Mouse (Mus musculus) forebrain, postnatal 0 days (tissue): Measurements from ENCODE around the gene Catsperg1. TPM values are rescaled to one million over a fixed set of nuclear protein-coding genes. Genes with fewer than 3 reads are reported as not detected.
A peak's percentile ranks its signal among the peaks of the same experiment; 100 is the strongest.
"Not testable (repeated sequence)": the region's sequence is repeated elsewhere in the genome, so short reads cannot be mapped to it uniquely, and the experiment has no call there.

Experiments used
- ATAC-seq: fragments of 200-750 bp; cut with Nextera tagmentation; 2 replicates; pipeline ENCODE4 v1.8.0; 2017; ENCODE audit warnings: mild to moderate bottlenecking, moderate library complexity
- DNase-seq: peaks from one replicate; pipeline ENCODE4 v3.0.0-alpha.2; 2015
- H3K27ac ChIP-seq: fragments of 300-500 bp; sonication (generic); 2 replicates; pipeline ENCODE4 v1.5.1; 2014; ENCODE audit warnings: low read depth, mild to moderate bottlenecking, antibody characterized with exemption, low read length, moderate library complexity, mixed read lengths
- H3K27me3 ChIP-seq: fragments of 300-500 bp; sonication (generic); 2 replicates; pipeline ENCODE4 v1.6.1; 2014; ENCODE audit warnings: mild to moderate bottlenecking, low read length, mixed read lengths; ENCODE audit not compliant: insufficient read depth
- H3K36me3 ChIP-seq: fragments of 300-500 bp; sonication (generic); 2 replicates; pipeline ENCODE4 v1.6.1; 2014; ENCODE audit warnings: mild to moderate bottlenecking, moderate library complexity; ENCODE audit not compliant: insufficient read depth
- H3K4me1 ChIP-seq: fragments of 300-500 bp; sonication (generic); 2 replicates; pipeline ENCODE4 v1.6.1; 2014; ENCODE audit warnings: antibody characterized with exemption; ENCODE audit not compliant: insufficient read depth
- H3K4me2 ChIP-seq: fragments of 300-500 bp; sonication (generic); 2 replicates; pipeline ENCODE4 v1.6.1; 2014; ENCODE audit warnings: low read depth, mild to moderate bottlenecking, moderate library complexity
- H3K4me3 ChIP-seq: fragments of 300-500 bp; sonication (generic); 2 replicates; pipeline ENCODE4 v1.5.1; 2014; ENCODE audit warnings: low read depth, low read length, mixed read lengths
- H3K9ac ChIP-seq: fragments of 300-500 bp; sonication (generic); 2 replicates; pipeline ENCODE4 v1.6.1; 2014; ENCODE audit warnings: mild to moderate bottlenecking
- H3K9me3 ChIP-seq: fragments of 300-500 bp; sonication (generic); 2 replicates; pipeline ENCODE4 v1.6.1; 2016; ENCODE audit warnings: low read length
- CTCF ChIP-seq: sonication (generic); IDR thresholded peaks from 2 replicates; pipeline ENCODE4 v1.5.1; 2016; ENCODE audit warnings: antibody characterized with exemption, control low read depth, low read depth
- WGBS: fragments of 180-500 bp; shearing (Covaris S2); extraction: QIAGEN DNeasy Blood & Tissue Kit; methylation state at CpG from one replicate; pipeline ENCODE4 v1.1.7; 2014; 5-methylcytosine and 5-hydroxymethylcytosine counted together
- polyA plus RNA-seq: library from polyadenylated mRNA; unstranded; fragments of >200 nt; fragmentation: Nextera tagmentation; extraction: Ambion mirVana; gene quantifications from 2 replicates; pipeline ENCODE4 v1.2.1, GENCODE M21; 2015
- total RNA-seq: library from RNA; depleted of rRNA; stranded (reverse); fragments of >200 nt; gene quantifications from 2 replicates; pipeline ENCODE4 v1.2.3, GENCODE M21; 2014

Catsperg1 gene
- total and polyA plus RNA-seq, 2 experiments from 2014 or later: 2.3 to 3.5 TPM

DNA sequence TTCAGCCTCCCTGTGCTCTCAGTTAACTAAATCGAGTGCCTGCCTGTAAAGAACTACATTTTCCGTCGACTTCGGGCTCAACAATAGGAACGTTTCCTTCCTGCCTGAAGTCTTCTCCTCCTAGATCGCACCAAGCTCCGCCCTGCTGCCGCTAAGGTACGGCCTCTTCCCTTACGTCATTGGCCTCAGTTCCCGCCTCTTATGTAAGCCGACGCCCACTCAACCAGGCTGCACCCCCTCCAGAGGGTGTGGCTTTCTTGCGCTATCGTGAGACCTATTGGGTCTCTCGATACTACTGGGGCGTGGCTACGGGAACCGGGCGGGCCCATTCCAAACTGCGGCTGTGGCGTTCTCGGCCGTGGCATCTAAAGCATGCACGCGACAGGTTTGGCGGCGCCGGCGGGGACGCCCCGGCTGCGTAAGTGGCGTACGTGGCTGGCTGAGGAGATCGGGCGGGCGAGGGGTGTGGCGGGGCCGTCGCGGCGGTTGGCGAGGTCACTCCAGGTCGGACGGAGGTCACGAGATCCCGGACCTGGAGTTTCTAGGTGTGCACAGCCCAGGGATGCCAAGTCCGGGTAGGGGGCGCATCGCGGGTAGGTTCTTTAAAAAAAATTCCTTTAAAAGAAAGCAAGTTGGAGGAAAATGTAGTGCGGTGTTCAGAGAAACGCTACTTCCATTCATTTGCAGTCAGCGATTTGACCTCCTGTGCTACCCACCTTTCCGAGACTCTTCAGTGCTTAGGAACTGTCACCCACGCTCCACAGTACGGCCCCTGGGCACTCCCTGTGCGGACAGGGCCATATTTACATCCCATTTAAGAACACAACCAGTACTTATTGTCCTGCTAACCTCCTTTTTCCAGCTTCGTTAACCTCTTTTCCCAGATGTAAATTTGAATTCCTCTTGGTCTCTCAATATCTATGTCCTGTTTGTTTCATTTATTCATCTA, 24.5 kb upstream of the Catsperg1 start, which contains the start of gene Yif1b:
Yif1b (plus strand) TSS at position 311 of the 949 bp plus-strand sequence.
- H3K4me3 ChIP-seq: peak within 1 kb of the TSS; percentile 67
- H3K4me1 ChIP-seq: 0 out of 2 replicates have a peak, but pooled peaks cover 3% of the 10 kb centered on the region
- peak within 1 kb of the TSS; percentile 66 for H3K9ac ChIP-seq
- 0 out of 2 replicates have a peak, but pooled peaks cover under 1% of the 10 kb centered on the region for H3K27me3 ChIP-seq
- ATAC-seq: peak; percentile 99
- H3K36me3 ChIP-seq: no peaks in the 10 kb centered on the region
- TF ChIP-seq CTCF: no peak; the same call in 1 of the 2 replicates
- WGBS: 2% methylated on average over 60 of the region's 60 CpGs
- H3K4me2 ChIP-seq: peak within 1 kb of the TSS; percentile 78
- no peaks in the 10 kb centered on the region for H3K9me3 ChIP-seq
- DNase-seq: peak; percentile 99
- peak within 1 kb of the TSS; percentile 74 for H3K27ac ChIP-seq

DNA sequence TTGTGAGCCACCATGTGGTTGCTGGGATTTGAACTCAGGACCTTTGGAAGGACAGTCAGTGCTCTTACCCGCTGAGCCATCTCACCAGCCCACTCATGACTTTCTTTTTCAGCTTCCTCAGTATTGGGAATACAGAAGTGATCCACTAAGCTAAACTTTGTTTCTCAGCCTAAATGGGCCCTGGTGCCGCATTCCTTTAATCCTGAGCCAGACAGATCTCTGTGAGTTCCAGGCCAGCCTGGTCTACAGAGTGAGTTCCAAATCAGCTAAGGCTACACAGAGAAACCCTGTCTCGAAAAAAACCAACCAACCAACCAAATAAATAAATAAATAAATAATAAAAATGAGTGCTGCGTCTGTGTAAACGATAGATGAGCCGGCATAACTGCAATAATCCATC, 23.8 kb upstream of the Catsperg1 start:
- H3K9me3 ChIP-seq, H3K4me1 ChIP-seq, H3K27me3 ChIP-seq, ATAC-seq, DNase-seq, H3K36me3 ChIP-seq: not testable (repeated sequence)
- Histone ChIP-seq H3K27ac (peak overlapping the region; percentile 74), H3K4me2 (peak overlapping the region; percentile 78), H3K4me3 (peak overlapping the region; percentile 67), H3K9ac (peak overlapping the region; percentile 66)
- 31% methylated on average over 6 of the region's 6 CpGs for WGBS

DNA sequence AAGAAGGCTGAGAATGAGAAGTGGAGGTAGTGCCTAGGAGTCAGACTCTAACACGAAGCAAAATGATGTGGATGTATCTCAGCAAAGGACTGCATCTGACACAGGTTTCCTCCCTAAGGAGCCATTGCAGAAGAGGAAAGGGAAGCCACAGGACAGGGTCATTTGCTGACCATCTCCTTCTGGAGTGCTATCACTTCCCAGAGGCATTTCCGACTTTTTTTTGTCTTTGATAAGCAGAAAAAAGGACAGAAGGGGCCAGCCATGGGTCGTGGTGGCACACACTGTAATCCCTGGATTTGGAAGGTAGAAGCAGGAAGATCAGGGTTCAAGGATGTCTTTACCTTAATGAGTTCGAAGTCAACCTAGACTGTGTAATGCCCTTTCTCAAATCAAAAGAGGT, 22.8 kb upstream of the Catsperg1 start:
- ATAC-seq: no peak
- WGBS: 83% methylated on average over 4 of the region's 4 CpGs

DNA sequence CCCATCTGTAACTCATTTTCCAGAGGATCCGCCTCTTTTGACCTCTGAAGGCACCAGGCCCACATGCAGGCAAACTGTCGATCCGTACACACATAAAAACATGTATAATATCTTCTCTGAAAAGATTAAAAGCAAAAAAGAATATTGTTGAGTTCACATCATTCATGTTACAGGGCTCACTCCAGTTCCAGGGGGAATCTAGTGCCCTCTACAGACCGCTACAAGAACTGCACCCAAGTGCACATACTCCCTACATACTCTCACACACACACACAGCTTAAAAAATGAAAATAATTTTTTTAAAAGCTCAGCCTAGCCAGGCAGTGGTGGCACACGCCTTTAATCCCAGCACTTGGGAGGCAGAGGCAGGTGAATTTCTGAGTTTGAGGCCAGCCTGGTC, 20.8 kb upstream of the Catsperg1 start:
- ATAC-seq: no peak
- Histone ChIP-seq H3K36me3 (no peaks in the 10 kb centered on the region), H3K4me3 (no peak overlapping the region), H3K27me3 (peaks cover 13% of the 10 kb centered on the region), H3K4me1 (0 out of 2 replicates have a peak, but pooled peaks cover 3% of the 10 kb centered on the region), H3K9ac (no peak overlapping the region), H3K9me3 (no peaks in the 10 kb centered on the region), H3K27ac (no peak overlapping the region), H3K4me2 (no peak overlapping the region)
- no peak for DNase-seq
- TF ChIP-seq CTCF: no peak; the same call in 1 of the 2 replicates
- WGBS: 82% methylated on average over 5 of the region's 5 CpGs

More for the DNA sequence above, 22.8 kb upstream of the Catsperg1 start:
- Histone ChIP-seq H3K9ac (no peak overlapping the region), H3K4me2 (no peak overlapping the region), H3K36me3 (no peaks in the 10 kb centered on the region), H3K27me3 (peaks cover 11% of the 10 kb centered on the region), H3K9me3 (no peaks in the 10 kb centered on the region), H3K27ac (no peak overlapping the region), H3K4me3 (no peak overlapping the region), H3K4me1 (0 out of 2 replicates have a peak, but pooled peaks cover 3% of the 10 kb centered on the region)
- DNase-seq: no peak
- TF ChIP-seq CTCF: no peak

DNA sequence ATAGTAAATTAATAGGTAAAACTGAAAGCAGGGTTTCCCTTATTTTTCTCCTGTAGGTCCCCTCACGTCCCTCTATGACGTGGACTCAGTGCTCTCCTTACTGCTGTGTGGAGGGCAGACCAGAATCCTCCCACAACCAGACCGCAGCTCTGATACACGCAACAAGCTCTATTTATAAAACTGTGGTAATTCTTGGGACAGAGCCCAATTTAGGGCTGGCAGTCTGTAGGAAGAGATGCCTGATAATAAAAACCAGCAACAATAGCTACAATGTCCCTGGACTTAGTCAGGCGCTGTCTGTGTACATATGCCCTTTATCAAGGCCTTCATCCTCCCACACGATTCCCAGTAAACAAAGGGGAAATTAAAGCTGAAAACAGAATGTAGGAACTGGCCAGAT, 19.9 kb upstream of the Catsperg1 start:
- no peak overlapping the region for H3K4me3 ChIP-seq
- H3K9ac ChIP-seq: no peak overlapping the region
- no peak overlapping the region for H3K27ac ChIP-seq
- DNase-seq (no peak), ATAC-seq (no peak)
- 0 out of 2 replicates have a peak, but pooled peaks cover 2% of the 10 kb centered on the region for H3K4me1 ChIP-seq
- peaks cover 13% of the 10 kb centered on the region for H3K27me3 ChIP-seq
- 62% methylated on average over 6 of the region's 6 CpGs for WGBS
- H3K4me2 ChIP-seq: no peak overlapping the region
- no peak for TF ChIP-seq CTCF
- no peaks in the 10 kb centered on the region for H3K36me3 ChIP-seq
- no peaks in the 10 kb centered on the region for H3K9me3 ChIP-seq

DNA sequence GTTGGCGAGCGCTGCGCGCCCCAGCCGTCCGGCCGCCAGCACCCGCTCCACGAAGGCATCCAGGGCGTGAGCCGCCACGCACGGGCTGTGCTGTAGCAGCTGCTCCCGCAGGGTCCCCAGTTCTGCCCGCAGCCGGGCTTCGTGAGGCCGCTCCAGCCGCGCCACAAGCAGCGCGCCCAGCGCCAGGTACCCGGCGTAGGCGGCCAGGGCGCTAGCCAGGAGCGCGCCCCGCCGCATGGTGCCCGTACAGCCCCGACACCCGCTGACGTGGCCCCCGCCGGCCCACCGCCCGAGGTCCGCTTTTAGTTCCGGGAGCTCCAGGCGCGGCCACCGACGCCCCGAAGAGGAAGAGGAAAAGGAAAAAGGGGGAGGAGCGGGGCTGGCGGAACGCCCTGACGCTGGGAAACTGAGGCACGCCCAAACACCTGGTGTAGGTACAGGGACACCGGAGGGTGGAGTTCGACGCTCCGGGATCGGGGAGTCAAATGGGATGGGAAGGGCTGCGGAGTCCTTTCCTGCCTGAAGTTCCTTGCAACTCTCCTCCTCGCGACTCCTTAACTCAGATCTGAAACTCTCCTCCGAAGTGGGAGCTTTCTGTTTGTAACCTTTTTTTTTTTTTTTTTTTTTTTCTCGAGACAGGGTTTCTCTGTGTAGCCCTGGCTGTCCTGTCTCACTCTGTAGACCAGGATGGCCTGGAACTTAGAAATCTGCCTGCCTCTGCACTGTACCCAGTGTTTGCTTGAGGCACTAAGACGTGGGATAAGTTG, 18.6 kb upstream of the Catsperg1 start, which contains the start of gene Kcnk6:
Kcnk6 (minus strand) TSS at position 269 of the 767 bp plus-strand sequence.
- Histone ChIP-seq H3K4me1 (no peaks in the 10 kb centered on the region), H3K27me3 (peaks cover 13% of the 10 kb centered on the region), H3K9me3 (no peaks in the 10 kb centered on the region), H3K36me3 (no peaks in the 10 kb centered on the region), H3K9ac (peak within 1 kb of the TSS; percentile 26), H3K4me2 (peak within 1 kb of the TSS; percentile 86), H3K4me3 (peak within 1 kb of the TSS; percentile 40), H3K27ac (no peak within 1 kb of the TSS)
- no peak for TF ChIP-seq CTCF
- ATAC-seq: no peak
- DNase-seq: no peak
- 1% methylated on average over 50 of the region's 62 CpGs for WGBS
